Mouse (Mus musculus): ENCODE data around the gene Fam57b. TPM values are rescaled to one million over a fixed set of nuclear protein-coding genes. Genes with fewer than 3 reads are reported as not detected.

Gene Fam57b
- polyA plus RNA-seq, 1 experiment from 2014 or later, result 2.9 TPM

- no peak for DNase-seq (ENCODE audit: extremely low spot score, low spot score)
- no peak overlapping the region for H3K4me3 ChIP-seq
- H3K4me1 ChIP-seq, result peaks cover 64% of the 10 kb centered on the region
- H3K36me3 ChIP-seq (replicated peaks), result peaks cover 63% of the 10 kb centered on the region
- WGBS, result 76% methylated on average over 4 of the region's 4 CpGs
- H3K27ac ChIP-seq, result no peak overlapping the region
- H3K9me3 ChIP-seq, result no peaks in the 10 kb centered on the region
- no peaks in the 10 kb centered on the region for H3K27me3 ChIP-seq (ENCODE audit: poor library complexity, severe bottlenecking)
Measured at GRCm38 (mm10) chr7:126794271-126794605, 3.2 kb upstream of the Fam57b start.

GRCm38 (mm10) chr7:126795387-126796317 lies 1.8 kb upstream of the Fam57b start:
- Histone ChIP-seq H3K27me3 (ENCODE audit: poor library complexity, severe bottlenecking) (no peaks in the 10 kb centered on the region), H3K36me3 (replicated peaks) (peaks cover 51% of the 10 kb centered on the region), H3K27ac (no peak overlapping the region), H3K9me3 (no peaks in the 10 kb centered on the region), H3K4me1 (peaks cover 67% of the 10 kb centered on the region), H3K4me3 (peak overlapping the region; percentile 91)
- DNase-seq (ENCODE audit: extremely low spot score, low spot score), result no peak
- 81% methylated on average over 16 of the region's 16 CpGs for WGBS

DNA sequence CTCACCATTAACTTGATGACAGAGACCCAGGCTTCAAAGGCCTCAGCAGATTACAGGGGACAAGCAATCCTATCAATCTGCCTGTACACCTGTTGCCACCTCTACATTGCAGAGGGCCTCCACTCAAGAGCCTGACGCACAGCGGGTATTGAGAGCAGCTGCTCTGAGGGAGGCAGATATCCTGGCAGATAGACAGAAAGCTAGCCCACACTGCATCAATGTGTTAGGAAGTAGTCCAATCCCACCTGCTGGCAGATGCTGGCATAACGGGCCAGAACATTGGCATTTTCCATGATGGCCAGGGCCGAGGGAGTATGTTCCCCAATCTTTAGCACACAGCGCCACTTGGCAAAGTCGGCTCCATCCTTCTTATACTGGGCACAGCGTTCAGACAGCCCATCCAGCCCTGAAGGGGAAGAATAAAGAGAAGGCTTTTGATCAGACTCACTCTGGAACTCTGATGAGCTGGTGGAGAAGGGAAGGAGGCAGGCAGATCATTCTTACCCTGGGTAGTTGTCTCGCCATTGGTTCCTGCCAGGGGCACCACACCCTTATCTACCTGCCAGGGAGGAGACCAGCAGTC lies 1.0 kb upstream of the Fam57b start:
- H3K9me3 ChIP-seq, result no peaks in the 10 kb centered on the region
- no peaks in the 10 kb centered on the region for H3K27me3 ChIP-seq (ENCODE audit: poor library complexity, severe bottlenecking)
- peak overlapping the region; percentile 91 for H3K4me3 ChIP-seq
- DNase-seq (ENCODE audit: extremely low spot score, low spot score), result no peak
- H3K27ac ChIP-seq, result no peak overlapping the region
- peaks cover 65% of the 10 kb centered on the region for H3K4me1 ChIP-seq
- 87% methylated on average over 8 of the region's 8 CpGs for WGBS
- peaks cover 54% of the 10 kb centered on the region for H3K36me3 ChIP-seq (replicated peaks)

DNA sequence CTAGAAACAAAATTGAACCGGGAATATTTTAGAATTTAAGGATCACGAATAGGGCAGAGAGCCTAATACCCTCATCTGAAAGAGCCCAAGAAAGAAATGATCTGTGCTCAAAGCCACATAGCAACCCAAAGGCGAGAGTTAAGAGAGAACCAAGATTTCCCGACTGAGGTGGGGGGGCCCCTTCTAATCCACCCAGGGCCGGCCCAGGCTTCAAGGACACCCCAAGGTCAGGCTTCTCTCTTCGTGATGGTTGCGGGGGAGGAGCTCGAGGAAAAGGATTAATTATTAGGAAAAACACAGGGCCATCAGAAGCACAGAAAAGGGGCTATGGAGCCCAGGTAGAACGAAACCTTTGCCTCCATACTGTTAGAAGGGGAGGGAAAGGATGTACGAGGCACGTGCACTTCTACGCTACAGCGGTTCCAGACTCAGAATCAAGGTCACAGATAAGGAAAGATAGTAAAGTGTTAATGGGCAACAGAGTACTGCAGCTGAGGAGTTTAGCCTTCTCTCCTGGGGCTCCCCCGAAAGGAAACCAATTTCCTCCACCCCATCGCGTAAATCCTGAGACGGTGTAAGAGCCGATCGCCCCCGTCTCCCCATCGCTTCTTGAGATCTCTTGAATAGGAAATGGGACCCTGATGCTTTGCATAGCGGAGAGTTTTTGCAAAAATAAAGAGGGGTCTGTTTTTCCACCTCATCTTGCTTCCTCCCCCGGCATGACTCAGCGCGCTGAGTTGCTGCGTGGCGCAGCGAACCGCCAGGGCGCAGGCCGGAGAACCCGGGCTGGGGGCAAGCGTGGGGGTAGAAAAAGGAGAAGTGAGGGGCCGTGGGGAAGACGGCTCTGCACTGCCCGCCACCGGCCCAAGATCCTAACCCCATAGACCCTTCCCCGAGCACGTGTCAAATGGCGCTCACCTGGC lies 920 bp downstream of the Fam57b start:
- H3K27ac ChIP-seq, result peak overlapping the region; percentile 98
- H3K4me3 ChIP-seq, result peak overlapping the region; percentile 91
- no peaks in the 10 kb centered on the region for H3K9me3 ChIP-seq
- H3K36me3 ChIP-seq (replicated peaks), result peaks cover 69% of the 10 kb centered on the region
- WGBS, result 1% methylated on average over 40 of the region's 40 CpGs
- DNase-seq (ENCODE audit: extremely low spot score, low spot score), result no peak
- H3K4me1 ChIP-seq, result peaks cover 57% of the 10 kb centered on the region
- no peaks in the 10 kb centered on the region for H3K27me3 ChIP-seq (ENCODE audit: poor library complexity, severe bottlenecking)

- Histone ChIP-seq H3K27ac (peak overlapping the region; percentile 98), H3K4me3 (peak overlapping the region; percentile 91), H3K27me3 (ENCODE audit: poor library complexity, severe bottlenecking) (no peaks in the 10 kb centered on the region), H3K4me1 (peaks cover 52% of the 10 kb centered on the region), H3K9me3 (no peaks in the 10 kb centered on the region), H3K36me3 (replicated peaks) (peaks cover 70% of the 10 kb centered on the region)
- under 1% methylated on average over 36 of the region's 36 CpGs for WGBS
- DNase-seq (ENCODE audit: extremely low spot score, low spot score), result peak; percentile 97
Measured at GRCm38 (mm10) chr7:126799050-126799467, 1.6 kb downstream of the Fam57b start.

DNA sequence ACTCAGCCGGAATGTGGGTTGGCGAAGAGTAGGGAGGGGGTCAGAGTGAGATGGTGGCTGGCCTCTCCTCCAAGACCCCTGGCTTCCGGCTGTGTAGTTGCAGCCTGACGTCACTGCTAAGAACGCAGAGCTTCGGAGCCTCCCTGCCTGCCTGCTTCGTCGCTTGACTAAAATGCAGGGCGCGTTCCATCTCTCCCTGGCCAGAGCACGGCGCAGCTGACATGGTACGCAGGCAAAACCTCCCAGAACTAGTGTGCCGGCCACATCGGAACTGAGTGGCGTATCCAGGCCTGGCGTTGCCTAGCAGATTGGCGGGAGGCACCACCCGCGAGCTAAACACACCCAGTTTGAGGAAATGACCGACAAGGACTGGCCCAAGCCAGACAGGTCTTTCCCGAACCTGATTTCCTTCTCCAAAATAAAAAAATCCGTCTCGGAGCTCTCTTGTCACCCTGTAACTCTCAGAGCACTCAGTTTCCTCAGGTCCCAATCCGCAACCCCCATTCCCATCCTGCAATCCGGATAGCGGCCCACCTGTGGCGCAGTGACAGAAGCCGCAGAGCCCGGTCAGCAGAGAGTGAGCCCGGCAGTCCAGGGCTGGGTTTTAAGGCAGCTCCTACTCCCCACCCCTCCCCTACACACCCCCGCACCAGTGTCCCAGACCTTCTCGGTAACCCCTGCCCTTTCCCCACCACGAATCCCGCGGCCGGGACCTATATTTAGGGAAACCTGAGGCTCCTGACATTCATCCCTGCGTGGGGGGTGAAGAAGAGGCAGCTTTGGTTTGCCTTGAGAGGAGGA lies 2.2 kb downstream of the Fam57b start:
- H3K4me1 ChIP-seq, result peaks cover 52% of the 10 kb centered on the region
- H3K27ac ChIP-seq, result peak overlapping the region; percentile 98
- whole genome bisulfite sequencing, result under 1% methylated on average over 38 of the region's 38 CpGs
- H3K36me3 ChIP-seq (replicated peaks), result peaks cover 70% of the 10 kb centered on the region
- no peaks in the 10 kb centered on the region for H3K9me3 ChIP-seq
- no peak for DNase-seq (ENCODE audit: extremely low spot score, low spot score)
- H3K4me3 ChIP-seq, result peak overlapping the region; percentile 91
- no peaks in the 10 kb centered on the region for H3K27me3 ChIP-seq (ENCODE audit: poor library complexity, severe bottlenecking)

DNA sequence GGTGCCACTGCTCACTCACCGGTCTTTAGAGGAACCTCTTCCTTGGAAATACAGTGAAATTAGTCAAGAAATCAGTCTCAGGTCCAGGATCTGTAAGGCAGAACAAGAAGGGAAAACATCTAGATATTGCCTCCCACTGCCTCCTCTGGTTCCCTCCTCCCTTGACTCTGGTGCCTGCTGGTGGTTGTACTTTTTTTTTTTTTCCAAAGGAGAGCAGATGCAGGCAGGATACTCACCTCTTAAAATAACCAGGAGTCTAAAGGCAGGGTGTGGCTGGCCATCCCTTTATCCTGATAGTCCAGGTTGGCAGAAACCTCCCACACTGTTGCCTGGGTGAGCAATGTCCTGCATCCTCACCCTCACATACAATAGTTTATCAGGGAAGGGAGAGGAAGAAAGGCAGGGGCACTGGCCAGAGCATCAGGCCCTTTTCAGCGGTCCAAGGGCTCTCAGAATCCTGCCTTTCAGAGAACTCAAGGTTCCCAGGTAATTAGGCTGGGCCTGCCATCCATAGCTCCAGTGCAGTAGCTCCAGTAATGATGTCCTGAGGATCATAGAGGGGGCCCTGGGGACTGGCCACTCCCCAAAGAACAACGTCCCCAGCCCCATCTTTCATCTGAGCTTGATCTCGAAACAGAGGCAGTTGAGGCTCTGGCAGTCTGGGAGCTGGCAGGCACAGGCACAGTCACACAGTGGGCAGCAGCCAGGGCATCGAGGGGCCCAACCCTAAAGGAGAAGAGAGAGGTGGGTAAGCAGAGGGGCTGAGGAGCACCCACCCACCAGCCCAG lies 3.0 kb downstream of the Fam57b start:
- WGBS, result 45% methylated on average over 5 of the region's 5 CpGs
- H3K4me1 ChIP-seq, result peaks cover 48% of the 10 kb centered on the region
- no peaks in the 10 kb centered on the region for H3K9me3 ChIP-seq
- peak overlapping the region; percentile 98 for H3K27ac ChIP-seq
- H3K27me3 ChIP-seq (ENCODE audit: poor library complexity, severe bottlenecking), result no peaks in the 10 kb centered on the region
- DNase-seq (ENCODE audit: extremely low spot score, low spot score), result no peak
- H3K4me3 ChIP-seq, result peak overlapping the region; percentile 91
- H3K36me3 ChIP-seq (replicated peaks), result peaks cover 70% of the 10 kb centered on the region

- peak overlapping the region; percentile 13; the same call in 1 of the 2 replicates for H3K4me3 ChIP-seq
- peak overlapping the region; percentile 98 for H3K27ac ChIP-seq
- no peak for DNase-seq (ENCODE audit: extremely low spot score, low spot score)
- 96% methylated on average over 16 of the region's 16 CpGs for WGBS
- no peaks in the 10 kb centered on the region for H3K9me3 ChIP-seq
- H3K4me1 ChIP-seq, result peaks cover 42% of the 10 kb centered on the region
- peaks cover 70% of the 10 kb centered on the region for H3K36me3 ChIP-seq (replicated peaks)
- no peaks in the 10 kb centered on the region for H3K27me3 ChIP-seq (ENCODE audit: poor library complexity, severe bottlenecking)
Measured at GRCm38 (mm10) chr7:126801057-126801422, 3.6 kb downstream of the Fam57b start.

DNA sequence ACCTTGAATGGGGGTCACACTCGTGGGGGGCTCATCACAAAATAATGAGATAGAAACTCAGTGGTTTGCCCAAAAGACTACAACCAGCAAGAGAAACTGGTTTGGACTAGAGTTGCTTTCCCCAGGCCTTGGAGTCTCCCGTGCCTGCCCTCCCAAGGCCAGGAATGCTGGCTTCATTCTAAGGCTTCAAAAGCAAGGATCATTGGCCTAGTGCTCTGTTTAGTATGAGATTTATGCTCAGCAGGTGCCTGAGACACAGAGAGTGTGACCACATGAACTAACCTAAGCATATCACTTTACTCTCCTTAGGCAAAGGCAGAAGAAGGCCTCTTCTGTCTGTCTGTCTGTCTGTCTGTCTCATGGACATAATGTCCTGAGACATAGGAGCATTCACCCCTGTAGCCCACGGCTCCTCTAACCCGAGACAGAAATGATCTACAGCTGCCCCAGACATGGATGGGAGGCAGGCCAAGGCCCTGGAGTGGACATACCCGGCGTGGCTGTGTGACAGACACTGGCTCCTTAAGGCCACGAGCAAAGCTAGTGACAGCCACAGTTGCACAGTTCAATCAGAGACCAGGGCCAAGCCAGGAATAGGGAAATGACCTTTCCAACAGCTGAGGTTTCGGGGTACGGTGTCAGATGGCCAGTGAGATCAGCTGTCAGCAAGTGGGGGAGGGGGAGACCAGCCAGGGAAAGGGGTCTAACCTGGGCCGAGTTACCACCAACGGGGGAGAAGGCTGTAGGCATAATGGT lies 4.8 kb downstream of the Fam57b start:
- H3K36me3 ChIP-seq (replicated peaks), result peaks cover 70% of the 10 kb centered on the region
- H3K4me3 ChIP-seq, result no peak overlapping the region
- H3K27ac ChIP-seq, result no peak overlapping the region
- H3K27me3 ChIP-seq (ENCODE audit: poor library complexity, severe bottlenecking), result no peaks in the 10 kb centered on the region
- H3K4me1 ChIP-seq, result peaks cover 35% of the 10 kb centered on the region
- 88% methylated on average over 11 of the region's 11 CpGs for WGBS
- H3K9me3 ChIP-seq, result no peaks in the 10 kb centered on the region
- no peak for DNase-seq (ENCODE audit: extremely low spot score, low spot score)

DNA sequence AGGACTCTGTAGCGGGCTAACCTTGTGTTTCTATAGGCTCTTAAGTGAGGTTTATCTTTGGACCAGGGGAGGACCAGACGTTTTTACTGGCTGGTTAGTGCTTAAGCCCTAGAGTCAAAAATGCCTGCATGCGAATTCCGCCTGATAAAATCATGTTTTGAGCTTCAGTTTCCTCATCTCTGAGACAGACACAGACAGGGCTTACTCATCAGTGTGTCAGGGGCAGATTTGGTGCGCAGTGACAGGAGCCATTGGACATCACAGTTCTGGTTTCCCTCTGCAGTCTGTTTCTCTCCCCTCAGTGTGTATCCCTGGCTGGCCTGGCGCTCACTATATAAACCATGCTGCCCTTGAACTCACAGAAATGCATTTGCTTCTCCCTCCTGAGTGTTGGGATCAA lies 5.7 kb downstream of the Fam57b start:
- no peak for DNase-seq (ENCODE audit: extremely low spot score, low spot score)
- H3K36me3 ChIP-seq (replicated peaks), result peaks cover 70% of the 10 kb centered on the region
- no peaks in the 10 kb centered on the region for H3K27me3 ChIP-seq (ENCODE audit: poor library complexity, severe bottlenecking)
- WGBS, result 86% methylated on average over 6 of the region's 6 CpGs
- H3K9me3 ChIP-seq, result no peaks in the 10 kb centered on the region
- H3K4me1 ChIP-seq, result peaks cover 35% of the 10 kb centered on the region
- no peak overlapping the region for H3K4me3 ChIP-seq
- H3K27ac ChIP-seq, result no peak overlapping the region

GRCm38 (mm10) chr7:126803751-126804150 lies 6.3 kb downstream of the Fam57b start:
- DNase-seq (ENCODE audit: extremely low spot score, low spot score), result no peak
- no peaks in the 10 kb centered on the region for H3K27me3 ChIP-seq (ENCODE audit: poor library complexity, severe bottlenecking)
- no peak overlapping the region for H3K27ac ChIP-seq
- no peaks in the 10 kb centered on the region for H3K9me3 ChIP-seq
- peaks cover 38% of the 10 kb centered on the region for H3K4me1 ChIP-seq
- no peak overlapping the region for H3K4me3 ChIP-seq
- H3K36me3 ChIP-seq (replicated peaks), result peaks cover 70% of the 10 kb centered on the region

Measured in forebrain, embryonic 10.5 days (tissue).